Mouse (Mus musculus): ENCODE data around the gene Car14. TPM values are rescaled to one million over a fixed set of nuclear protein-coding genes. Genes with fewer than 3 reads are reported as not detected.

Car14 gene
- polyA plus RNA-seq, 1 experiment from 2014 or later = 11.8 TPM

GRCm38 (mm10) chr3:95851317-95851716 is 53.2 kb downstream of the Car14 start:
- H3K9me3 ChIP-seq (replicated peaks) = no peaks in the 10 kb centered on the region
- peaks cover 48% of the 10 kb centered on the region for H3K4me1 ChIP-seq (replicated peaks)
- H3K27ac ChIP-seq (replicated peaks) = 0 out of 2 replicates have a peak overlapping the region, but pooled peaks have one; percentile 16
- 33% methylated on average over 8 of the region's 8 CpGs for WGBS (ENCODE audit: insufficient replicate concordance)
- H3K4me2 ChIP-seq = peak overlapping the region; percentile 16; the same call in 1 of the 2 replicates
- H3K36me3 ChIP-seq (replicated peaks) = peaks cover 72% of the 10 kb centered on the region
- no peak overlapping the region for H3K4me3 ChIP-seq (replicated peaks)
- ATAC-seq (ENCODE audit: insufficient read depth) = no peak
- no peak overlapping the region for H3K9ac ChIP-seq
- H3K27me3 ChIP-seq = no peaks in the 10 kb centered on the region

GRCm38 (mm10) chr3:95850611-95851010 is 53.9 kb downstream of the Car14 start:
- Histone ChIP-seq H3K27me3 (no peaks in the 10 kb centered on the region), H3K9me3 (replicated peaks) (no peaks in the 10 kb centered on the region), H3K4me1 (replicated peaks) (peaks cover 44% of the 10 kb centered on the region), H3K4me2 (0 out of 2 replicates have a peak overlapping the region, but pooled peaks have one; percentile 3), H3K36me3 (replicated peaks) (peaks cover 79% of the 10 kb centered on the region), H3K9ac (no peak overlapping the region), H3K27ac (replicated peaks) (peak overlapping the region; percentile 16; the same call in 1 of the 2 replicates), H3K4me3 (replicated peaks) (no peak overlapping the region)
- 29% methylated on average over 4 of the region's 4 CpGs for WGBS (ENCODE audit: insufficient replicate concordance)
- ATAC-seq (ENCODE audit: insufficient read depth) = no peak; the same call in 1 of the 2 replicates

Other genes with a start within 250 kb of the Car14 start
- gene Mcl1, start 245.9 kb downstream of the Car14 start, polyA plus RNA-seq (2015; fragmentation: Nextera tagmentation; extraction: Ambion mirVana) = 34.8 and 39.0 TPM in 2 replicates
- 0.79 and 1.0 TPM in 2 replicates for gene Adamtsl4, start 216.8 kb downstream of the Car14 start, polyA plus RNA-seq (2015; fragmentation: Nextera tagmentation; extraction: Ambion mirVana)
- gene Ecm1, start 165.1 kb downstream of the Car14 start, polyA plus RNA-seq (2015; fragmentation: Nextera tagmentation; extraction: Ambion mirVana) = 17.4 and 18.2 TPM in 2 replicates
- 33.8 and 38.0 TPM in 2 replicates for gene Tars2, start 144.5 kb downstream of the Car14 start, polyA plus RNA-seq (2015; fragmentation: Nextera tagmentation; extraction: Ambion mirVana)
- 6.5 and 6.8 TPM in 2 replicates for gene Rprd2, start 85.8 kb downstream of the Car14 start, polyA plus RNA-seq (2015; fragmentation: Nextera tagmentation; extraction: Ambion mirVana)
- gene Prpf3, start 48.8 kb downstream of the Car14 start, polyA plus RNA-seq (2015; fragmentation: Nextera tagmentation; extraction: Ambion mirVana) = 22.7 and 23.9 TPM in 2 replicates
- gene Mrps21, start 33.2 kb downstream of the Car14 start, polyA plus RNA-seq (2015; fragmentation: Nextera tagmentation; extraction: Ambion mirVana) = 141 and 166 TPM in 2 replicates
- 1.2 and 1.4 TPM in 2 replicates for gene Ciart, start 22.4 kb downstream of the Car14 start, polyA plus RNA-seq (2015; fragmentation: Nextera tagmentation; extraction: Ambion mirVana)
- gene BC028528, start 12.7 kb downstream of the Car14 start, polyA plus RNA-seq (2015; fragmentation: Nextera tagmentation; extraction: Ambion mirVana) = 6.6 and 7.0 TPM in 2 replicates
- gene Aph1a, start 10.7 kb downstream of the Car14 start, polyA plus RNA-seq (2015; fragmentation: Nextera tagmentation; extraction: Ambion mirVana) = 11.8 and 13.3 TPM in 2 replicates
- 117 and 129 TPM in 2 replicates for gene Anp32e, start 24.6 kb upstream of the Car14 start, polyA plus RNA-seq (2015; fragmentation: Nextera tagmentation; extraction: Ambion mirVana)
- gene Plekho1, start 91.3 kb upstream of the Car14 start, polyA plus RNA-seq (2015; fragmentation: Nextera tagmentation; extraction: Ambion mirVana) = 5.9 and 6.6 TPM in 2 replicates
- 12.6 and 14.1 TPM in 2 replicates for gene Vps45, start 153.8 kb upstream of the Car14 start, polyA plus RNA-seq (2015; fragmentation: Nextera tagmentation; extraction: Ambion mirVana)
- 10.3 and 12.0 TPM in 2 replicates for gene Otud7b, start 199.8 kb upstream of the Car14 start, polyA plus RNA-seq (2015; fragmentation: Nextera tagmentation; extraction: Ambion mirVana)

All from liver, embryonic 15.5 days (tissue).